ENCODE assay signal across 13 mouse cellular contexts in genomic region chr4:41479456-41479804, GRCm38 (mm10). TPM values are rescaled to one million over a fixed set of nuclear protein-coding genes. Genes with fewer than 3 reads are reported as not detected.
A peak's percentile ranks its signal among the peaks of the same experiment; 100 is the strongest.
DNase-seq lines count a peak whose midpoint lies in the region; ATAC-seq and TF ChIP-seq lines count a peak whose summit lies in the region.
"Had no signal": no experiment of that assay in that cellular context is flagged by ENCODE, and none has a peak within 500 bp of the region (broad histone marks: within the 10 kb centered on the region; RNA-seq: fewer than 3 reads in every experiment).

No protein-coding gene starts in this region.

- no peak overlapping the region for H3K4me2 ChIP-seq in limb, embryonic 13.5 days (replicated peaks)
- no peak overlapping the region for H3K4me2 ChIP-seq in heart, postnatal 0 days (ENCODE audit: low read depth, low read length)

- TF ChIP-seq CTCF in heart, postnatal 0 days (IDR thresholded peaks at IDR 0.05; ENCODE audit: low read depth): no peak

- peaks cover 16% of the 10 kb centered on the region; the same call in 1 of the 2 replicates for H3K36me3 ChIP-seq in limb, embryonic 13.5 days
- H3K36me3 ChIP-seq in limb, embryonic 10.5 days: peaks cover 9% of the 10 kb centered on the region; the same call in 1 of the 2 replicates
- peaks cover 5% of the 10 kb centered on the region for H3K36me3 ChIP-seq in heart, postnatal 0 days (replicated peaks; ENCODE audit: control insufficient read depth, insufficient read depth, low read length)

- no peak for ATAC-seq in limb, embryonic 13.5 days (ENCODE audit: low FRiP score, low read depth)
- ATAC-seq in heart, postnatal 0 days (ENCODE audit: insufficient read depth, low read depth): peak; percentile 32; the same call in 1 of the 2 replicates
- no peak for ATAC-seq in activated CD4-positive, CD25-positive, alpha-beta regulatory T cell, adult 4 months
- ATAC-seq: forebrain, embryonic 16.5 days; midbrain, embryonic 16.5 days had no signal

- intact Hi-C loops in gastrocnemius, postnatal 14 days (cut with DNase I; ENCODE audit: low total_unique reads): loop anchor here (10.0 kb wide), 1 partner anchor 135 kb away; no protein-coding TSS in a partner anchor

- peak overlapping the region; percentile 2; the same call in 1 of the 2 replicates for H3K27ac ChIP-seq in limb, embryonic 13.5 days
- no peak overlapping the region for H3K27ac ChIP-seq in limb, embryonic 10.5 days
- no peak overlapping the region for H3K27ac ChIP-seq in heart, postnatal 0 days (ENCODE audit: low read depth)

- 35% methylated on average over 1 of the region's 1 CpGs for WGBS in limb, embryonic 13.5 days
- WGBS in limb, embryonic 10.5 days: 78% methylated on average over 1 of the region's 1 CpGs
- WGBS in heart, postnatal 0 days: 59% methylated on average over 1 of the region's 1 CpGs

- H3K9me3 ChIP-seq in limb, embryonic 13.5 days: 0 out of 2 replicates have a peak, but pooled peaks cover 3% of the 10 kb centered on the region
- no peaks in the 10 kb centered on the region for H3K9me3 ChIP-seq in limb, embryonic 10.5 days (replicated peaks)
- no peaks in the 10 kb centered on the region for H3K9me3 ChIP-seq in heart, postnatal 0 days (replicated peaks; ENCODE audit: control insufficient read depth, low read length)

- H3K9ac ChIP-seq in limb, embryonic 13.5 days: no peak overlapping the region
- no peak overlapping the region for H3K9ac ChIP-seq in heart, postnatal 0 days (replicated peaks; ENCODE audit: low read depth, low read length)

- H3K4me1 ChIP-seq in limb, embryonic 13.5 days: peaks cover 19% of the 10 kb centered on the region
- peaks cover 38% of the 10 kb centered on the region for H3K4me1 ChIP-seq in limb, embryonic 10.5 days
- peaks cover 4% of the 10 kb centered on the region; the same call in 1 of the 2 replicates for H3K4me1 ChIP-seq in heart, postnatal 0 days (ENCODE audit: control insufficient read depth, insufficient read depth)

- H3K4me3 ChIP-seq in limb, embryonic 13.5 days: no peak overlapping the region
- H3K4me3 ChIP-seq in limb, embryonic 10.5 days: no peak overlapping the region
- no peak overlapping the region for H3K4me3 ChIP-seq in heart, postnatal 0 days (ENCODE audit: low read depth, low read length)

- peak; percentile 23 for DNase-seq in gastrocnemius, postnatal 14 days
- no peak for DNase-seq in gastrocnemius, adult 8-10 months (ENCODE audit: low spot score in 2 of 2)
- no peak for DNase-seq in limb, embryonic 10.5 days (ENCODE audit: low spot score)
- DNase-seq in heart, postnatal 0 days (ENCODE audit: low spot score): peak; percentile 35
- peak; percentile 62 for DNase-seq in skeletal muscle tissue, adult 2 months (ENCODE audit: low read depth, low spot score)
- no peak for DNase-seq in cerebellum, adult 9-11 months
- DNase-seq: cerebellum, postnatal 36 days; kidney, adult 2 months; liver had no signal

- TF ChIP-seq EP300 in heart, postnatal 0 days (IDR thresholded peaks at IDR 0.05; ENCODE audit: low read depth): no peak

- H3K27me3 ChIP-seq in limb, embryonic 13.5 days: peaks cover 20% of the 10 kb centered on the region
- H3K27me3 ChIP-seq in limb, embryonic 10.5 days (ENCODE audit: low read depth, poor library complexity, severe bottlenecking): no peaks in the 10 kb centered on the region
- H3K27me3 ChIP-seq in heart, postnatal 0 days (ENCODE audit: control insufficient read depth, insufficient read depth, low read length): no peaks in the 10 kb centered on the region

RNA-seq across cellular contexts. Expression of gene Nudt2, which starts 14.5 kb away (rescaled TPM):
- total RNA-seq in gastrocnemius, postnatal 14 days (2021): 10 to 100 TPM; 20.8 to 22.4 TPM
- 10 to 100 TPM; 23.9 to 32.6 (median 27.9) TPM for total RNA-seq in gastrocnemius, adult 8-10 months (2022)
- 46.6 and 47.1 TPM in 2 replicates for polyA plus RNA-seq in limb, embryonic 13.5 days (2015; fragmentation: Nextera tagmentation; extraction: Ambion mirVana)
- polyA plus RNA-seq in limb, embryonic 10.5 days (2016; fragmentation: Nextera tagmentation; extraction: Ambion mirVana): 54.3 and 56.9 TPM in 2 replicates
- total RNA-seq in heart, postnatal 0 days (2014; rRNA removed; ENCODE audit: low replicate concordance): 10.5 and 37.6 TPM in 2 replicates
- 42.0 and 45.9 TPM in 2 replicates for polyA plus RNA-seq in heart, postnatal 0 days (2015; fragmentation: Nextera tagmentation; extraction: Ambion mirVana)
- 10 to 100 TPM; 15.5 to 25.6 TPM for polyA plus RNA-seq in activated CD4-positive, CD25-positive, alpha-beta regulatory T cell, adult 4 months (2017; shearing (Covaris generic))

RNA-seq across cellular contexts. Expression of gene Kif24, which starts 14.7 kb away (rescaled TPM):
- 1 to 10 TPM in 1 of 2 experiments, under 1 TPM in 1; 0.86 to 1.3 TPM for total RNA-seq in gastrocnemius, postnatal 14 days (2021)
- under 1 TPM; 0.12 to 0.36 (median 0.15) TPM for total RNA-seq in gastrocnemius, adult 8-10 months (2022)
- polyA plus RNA-seq in limb, embryonic 13.5 days (2015; fragmentation: Nextera tagmentation; extraction: Ambion mirVana): 8.8 and 9.6 TPM in 2 replicates
- polyA plus RNA-seq in limb, embryonic 10.5 days (2016; fragmentation: Nextera tagmentation; extraction: Ambion mirVana): 14.1 and 14.5 TPM in 2 replicates
- total RNA-seq in heart, postnatal 0 days (2014; rRNA removed; ENCODE audit: low replicate concordance): 2.9 and 3.4 TPM in 2 replicates
- 1.1 and 1.4 TPM in 2 replicates for polyA plus RNA-seq in heart, postnatal 0 days (2015; fragmentation: Nextera tagmentation; extraction: Ambion mirVana)
- polyA plus RNA-seq in activated CD4-positive, CD25-positive, alpha-beta regulatory T cell, adult 4 months (2017; shearing (Covaris generic)): 1 to 10 TPM; 2.2 to 2.5 TPM

RNA-seq across cellular contexts. Expression of gene AI464131, which starts 23.4 kb away (rescaled TPM):
- 10 to 100 TPM; 60.1 to 60.8 TPM for total RNA-seq in gastrocnemius, postnatal 14 days (2021)
- total RNA-seq in gastrocnemius, adult 8-10 months (2022): 100 to 1,000 TPM in 1 of 4 experiments, 10 to 100 TPM in 3; 65.9 to 101 (median 86.2) TPM
- 3.8 and 4.1 TPM in 2 replicates for polyA plus RNA-seq in limb, embryonic 13.5 days (2015; fragmentation: Nextera tagmentation; extraction: Ambion mirVana)
- polyA plus RNA-seq in limb, embryonic 10.5 days (2016; fragmentation: Nextera tagmentation; extraction: Ambion mirVana): 3.4 and 5.2 TPM in 2 replicates
- 6.3 and 9.3 TPM in 2 replicates for total RNA-seq in heart, postnatal 0 days (2014; rRNA removed; ENCODE audit: low replicate concordance)
- 2.5 and 2.9 TPM in 2 replicates for polyA plus RNA-seq in heart, postnatal 0 days (2015; fragmentation: Nextera tagmentation; extraction: Ambion mirVana)
- polyA plus RNA-seq in activated CD4-positive, CD25-positive, alpha-beta regulatory T cell, adult 4 months (2017; shearing (Covaris generic)): not detected

RNA-seq across cellular contexts. Expression of gene 1110017D15Rik, which starts 37.7 kb away (rescaled TPM):
- under 1 TPM in 1 of 2 experiments, not detected in 1; 0.37 TPM for total RNA-seq in gastrocnemius, postnatal 14 days (2021)
- not detected for total RNA-seq in gastrocnemius, adult 8-10 months (2022)
- polyA plus RNA-seq in limb, embryonic 13.5 days (2015; fragmentation: Nextera tagmentation; extraction: Ambion mirVana): 1.5 and 1.6 TPM in 2 replicates
- polyA plus RNA-seq in limb, embryonic 10.5 days (2016; fragmentation: Nextera tagmentation; extraction: Ambion mirVana): 4.3 and 7.3 TPM in 2 replicates
- total RNA-seq in heart, postnatal 0 days (2014; rRNA removed; ENCODE audit: low replicate concordance): not detected in 2 replicates
- polyA plus RNA-seq in heart, postnatal 0 days (2015; fragmentation: Nextera tagmentation; extraction: Ambion mirVana): 0.18 and 1.0 TPM in 2 replicates
- not detected for polyA plus RNA-seq in activated CD4-positive, CD25-positive, alpha-beta regulatory T cell, adult 4 months (2017; shearing (Covaris generic))

Comparison
In these comparisons a context has a peak if more than half of its experiments do, and no peak if none do; other contexts are left out.
1. DNase-seq: peak in gastrocnemius, postnatal 14 days (single experiment), heart, postnatal 0 days (single experiment) and skeletal muscle tissue, adult 2 months (single experiment); none in gastrocnemius, adult 8-10 months (0 of 2), limb, embryonic 10.5 days (single experiment) and cerebellum, adult 9-11 months (single experiment).